Mouse (Mus musculus) left cerebral cortex, postnatal 14 days (tissue): ENCODE data around the gene Gm45808. TPM values are rescaled to one million over a fixed set of nuclear protein-coding genes. Genes with fewer than 3 reads are reported as not detected.

ENCODE experiments used
- DNase-seq, 2 experiments: peaks; one replicate each; pipeline ENCODE4 v3.0.0; 2021 to 2022; ENCODE audit warnings: low spot score in 2 of 2, mixed read lengths in 1 of 2
- intact Hi-C: fragments of 180-260 bp; cut with DNase I; formaldehyde crosslinking; loops from one replicate; pipeline ENCODE4 v1.15.1; 2025
- total RNA-seq, 2 experiments: library from RNA; stranded (reverse); gene quantifications; 2 replicates each; pipeline ENCODE4 v1.2.3; 2021

Gm45808 gene
- total RNA-seq, 2 experiments from 2014 or later: 0.88 to 1.7 TPM

DNA sequence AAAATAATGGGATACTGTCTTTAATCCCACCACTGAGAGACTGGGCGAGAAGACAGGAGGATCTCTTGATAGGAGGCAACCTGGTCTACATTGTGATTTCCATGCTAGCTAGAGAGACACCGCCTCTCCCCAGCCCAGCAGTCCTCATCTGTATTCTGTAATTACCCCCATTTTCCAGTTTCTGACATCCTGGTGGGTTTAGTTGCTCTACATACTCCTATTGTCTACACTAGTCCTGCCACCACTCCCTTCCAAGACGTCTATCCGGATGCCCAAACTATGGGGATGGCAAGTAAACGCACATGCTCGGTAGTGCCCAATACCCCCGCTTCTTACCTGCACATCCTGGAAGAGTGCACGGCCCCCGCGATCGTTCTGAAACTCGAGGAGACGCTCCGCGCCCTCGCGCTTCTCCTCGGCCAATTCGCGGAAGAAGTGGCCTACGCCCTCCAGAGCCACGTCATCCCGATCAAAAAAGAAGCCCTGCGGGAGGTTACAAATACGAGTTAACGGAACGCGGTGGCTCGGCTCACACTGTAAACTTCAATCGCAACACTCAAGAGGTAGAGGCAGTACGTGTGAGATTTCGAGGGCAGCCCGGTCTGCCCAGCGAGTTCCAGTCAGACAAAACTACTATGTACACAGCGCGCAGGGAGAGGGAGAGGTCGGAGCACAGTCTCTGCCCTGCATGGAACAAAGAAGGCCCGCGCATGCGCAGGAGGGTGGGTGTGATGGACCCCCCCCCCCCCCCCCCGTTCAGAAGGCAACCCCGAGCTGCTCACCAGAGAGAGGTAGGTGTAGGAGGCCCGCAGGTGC is 27.7 kb downstream of the Gm45808 start:
- peak; percentile 78 to 80 for DNase-seq
- intact Hi-C loops: no loop called here

DNA sequence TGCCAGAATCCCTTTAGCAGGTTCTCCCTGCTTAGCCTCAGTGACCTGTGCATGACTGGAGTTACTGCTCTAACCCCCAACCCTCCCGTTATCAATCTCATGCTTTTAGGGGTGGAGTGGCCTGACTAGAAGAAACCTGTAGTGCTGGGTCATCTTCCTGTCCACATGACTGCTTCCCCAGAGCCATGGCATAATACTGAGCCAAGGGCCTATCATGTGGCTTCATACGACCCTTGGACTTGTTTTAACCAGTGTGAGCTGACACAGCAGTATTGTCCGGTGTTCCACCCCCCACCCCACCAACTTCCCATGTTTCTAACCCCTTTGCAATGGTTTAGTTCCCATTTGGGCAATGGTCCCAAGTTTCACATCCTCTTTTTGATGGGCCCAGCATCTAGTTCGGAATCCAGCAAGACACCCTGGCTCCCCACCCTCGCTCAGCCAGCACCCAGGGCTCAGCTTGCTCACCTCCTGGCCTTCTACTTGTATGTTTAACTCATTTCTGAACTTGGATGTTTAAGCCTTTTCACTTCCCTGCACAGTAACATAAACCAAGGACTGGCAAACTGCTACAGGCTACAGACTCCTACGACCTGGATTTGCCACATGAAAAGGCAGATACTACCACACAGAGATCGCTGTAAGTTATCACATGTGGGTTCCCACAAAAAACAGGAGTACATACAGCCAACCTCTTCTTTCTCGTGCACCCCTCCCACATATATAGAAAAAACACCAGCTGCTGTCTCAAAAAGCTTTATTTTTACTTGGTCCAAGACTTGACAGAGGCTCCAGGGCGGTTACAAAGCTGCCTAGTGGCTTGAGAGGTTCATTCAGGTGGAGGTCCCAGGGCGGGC is 29.2 kb downstream of the Gm45808 start:
- intact Hi-C loops: no loop called here
- peak in 1 of 2 experiments; percentile 61 for DNase-seq

DNA sequence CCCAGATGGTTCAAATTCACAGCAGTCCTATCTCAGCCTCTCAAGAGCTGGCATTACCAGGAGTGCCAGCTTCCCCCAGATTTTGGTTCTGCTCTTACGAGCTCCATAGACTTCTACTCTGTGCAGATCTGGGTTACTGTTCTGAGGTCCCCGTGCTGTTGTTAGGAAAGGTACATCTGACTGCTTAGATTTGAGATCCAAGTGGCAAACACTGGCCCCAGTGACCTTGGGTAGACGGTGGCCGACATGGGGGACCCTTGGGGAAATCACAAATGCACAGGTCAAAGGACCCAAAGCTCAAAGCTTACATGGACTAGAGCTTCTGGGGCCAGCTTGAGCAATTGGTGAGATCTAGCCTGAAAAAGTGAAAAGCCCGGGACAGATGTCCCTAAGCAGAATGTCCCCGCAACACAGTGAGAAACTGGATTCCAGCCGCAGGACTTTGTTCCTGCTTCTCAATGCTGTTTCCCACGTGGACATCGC is 29.8 kb downstream of the Gm45808 start:
- no peak for DNase-seq

DNA sequence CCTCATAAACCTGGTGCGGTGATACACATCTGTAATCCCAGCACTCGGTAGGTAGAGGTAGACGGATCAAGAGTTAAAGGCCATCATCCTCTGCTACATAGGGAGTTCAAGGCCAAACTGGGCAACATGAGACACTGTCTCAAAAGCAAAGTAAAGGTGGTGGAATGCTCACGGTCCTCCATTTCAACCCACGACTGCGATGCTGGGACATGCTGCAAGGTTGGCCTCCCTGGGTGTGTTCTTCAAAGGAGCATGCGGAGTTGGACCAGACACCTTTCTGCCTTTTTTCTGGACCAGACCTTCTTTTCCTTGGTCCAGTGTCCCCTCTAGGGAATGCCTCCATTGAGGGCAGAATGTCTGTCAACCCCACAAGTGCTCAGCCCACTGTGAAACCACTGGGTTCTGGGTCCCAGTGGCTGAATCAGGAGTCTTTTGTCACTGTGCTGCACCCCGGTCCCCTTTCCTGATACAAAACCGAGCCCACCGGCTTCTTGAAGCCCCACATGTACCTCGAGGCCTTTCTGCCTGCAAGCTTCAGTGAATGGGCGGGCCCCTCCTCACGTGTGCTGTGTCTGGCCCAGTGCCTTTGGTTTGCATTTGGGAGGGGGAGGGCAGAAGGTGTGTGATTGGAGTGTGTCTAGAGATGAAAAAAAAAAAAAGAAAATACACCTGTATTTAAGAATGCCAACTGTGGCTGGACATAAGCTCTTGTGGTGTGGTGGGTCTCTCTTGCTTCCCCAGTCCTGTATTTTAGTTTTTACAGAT is 30.5 kb downstream of the Gm45808 start:
- DNase-seq: no peak
- intact Hi-C loops: no loop called here

More for the DNA sequence above, 29.8 kb downstream of the Gm45808 start:
- intact Hi-C loops: no loop called here

DNA sequence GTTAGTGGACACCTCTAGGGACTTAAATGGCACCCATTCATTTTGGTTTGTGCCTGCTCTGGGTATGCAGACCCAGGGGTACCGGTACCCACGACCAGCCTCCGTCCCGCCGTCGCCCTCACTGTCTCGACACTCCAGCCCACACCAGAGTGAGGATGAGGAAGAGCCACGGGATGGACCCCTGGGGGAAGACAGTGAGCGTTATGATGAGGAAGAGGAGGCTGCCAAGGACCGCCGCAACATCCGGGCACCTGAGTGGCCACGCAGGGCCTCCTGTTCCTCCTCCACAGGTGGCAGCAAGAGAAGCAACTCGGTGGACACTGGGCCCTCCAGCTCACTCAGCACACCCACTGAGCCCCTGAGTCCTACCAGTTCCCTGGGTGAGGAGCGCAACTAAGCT is 31.6 kb downstream of the Gm45808 start:
- DNase-seq: no peak
- intact Hi-C loops: no loop called here

DNA sequence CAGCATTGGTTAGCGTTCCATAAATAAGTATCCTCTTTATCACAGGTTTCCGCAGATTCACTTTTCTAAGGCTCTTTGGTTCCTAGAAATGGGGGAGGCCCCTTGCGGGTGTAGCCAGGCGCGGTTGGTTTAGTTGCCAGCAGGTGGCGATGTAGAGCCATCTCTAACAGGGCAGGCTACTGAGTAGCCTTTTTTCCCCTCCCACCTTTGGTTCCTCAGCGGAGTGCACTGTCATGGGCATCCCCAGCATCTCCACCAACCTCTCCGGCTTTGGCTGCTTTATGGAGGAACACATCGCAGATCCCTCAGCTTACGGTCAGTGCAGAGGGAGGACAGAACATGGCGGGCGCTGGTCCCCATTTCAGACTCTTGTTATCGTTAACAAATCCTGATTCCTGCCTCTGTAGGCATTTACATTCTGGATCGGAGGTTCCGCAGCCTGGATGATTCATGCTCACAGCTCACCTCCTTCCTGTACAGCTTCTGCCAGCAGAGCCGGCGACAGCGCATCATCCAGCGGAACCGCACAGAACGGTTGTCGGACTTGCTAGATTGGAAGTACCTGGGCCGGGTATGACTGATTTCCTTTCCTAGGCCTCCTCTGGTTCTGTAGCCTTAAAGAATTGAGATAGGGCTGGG is 35.1 kb downstream of the Gm45808 start:
- intact Hi-C loops: no loop called here
- peak; percentile 92 for DNase-seq

DNA sequence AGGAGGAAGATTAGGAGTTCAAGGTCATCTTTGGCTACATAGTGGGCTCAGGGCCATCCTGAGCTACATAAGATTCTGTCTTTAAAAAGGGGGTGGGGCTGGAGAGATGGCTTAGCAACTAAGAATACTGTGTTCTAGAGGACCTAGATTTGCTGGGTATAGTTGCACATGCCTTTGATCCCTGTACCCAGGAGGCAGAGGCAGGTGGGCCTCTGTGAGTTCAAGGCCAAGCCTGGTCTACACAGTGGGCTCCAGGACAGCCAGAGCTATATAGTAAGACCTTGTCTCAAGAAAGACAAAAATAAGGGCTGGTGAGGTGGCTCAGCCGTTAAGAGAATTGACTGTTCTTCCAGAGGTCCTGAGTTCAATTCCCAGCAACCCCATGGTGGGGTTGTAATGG is 36.6 kb downstream of the Gm45808 start:
- intact Hi-C loops: no loop called here
- DNase-seq: no peak

DNA sequence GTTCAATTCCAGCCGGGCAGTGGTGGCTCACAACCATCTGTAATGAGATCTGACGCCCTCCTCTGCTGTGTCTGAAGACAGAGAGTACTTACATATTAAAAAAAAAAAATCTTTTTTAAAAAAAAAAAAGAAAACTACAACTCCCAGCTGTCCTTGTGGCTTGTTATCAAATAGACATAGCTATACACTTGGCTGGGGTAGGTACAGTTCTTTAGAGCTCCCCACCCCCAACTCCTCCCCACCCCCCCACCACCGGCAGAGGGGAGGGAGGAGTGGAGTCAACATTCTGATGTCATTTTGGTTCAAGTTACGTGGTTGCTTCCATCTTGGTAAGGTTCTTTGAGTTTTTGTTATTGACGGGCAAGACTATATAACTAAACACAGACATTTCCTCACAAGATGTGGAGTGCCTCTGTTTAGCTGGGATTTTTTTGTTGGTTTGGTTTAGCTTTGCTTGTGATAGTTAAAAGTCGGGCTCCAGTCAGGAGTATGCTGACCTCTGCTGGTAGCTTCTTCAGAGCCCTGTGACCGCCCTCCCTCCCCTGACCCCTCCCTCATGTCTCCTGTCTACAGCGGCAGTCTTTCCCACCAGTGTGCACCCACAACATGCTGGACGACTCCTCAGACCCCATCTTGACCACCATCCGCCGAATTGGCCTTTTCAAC is 39.2 kb downstream of the Gm45808 start:
- intact Hi-C loops: no loop called here
- peak in 1 of 2 experiments; percentile 52 for DNase-seq

DNA sequence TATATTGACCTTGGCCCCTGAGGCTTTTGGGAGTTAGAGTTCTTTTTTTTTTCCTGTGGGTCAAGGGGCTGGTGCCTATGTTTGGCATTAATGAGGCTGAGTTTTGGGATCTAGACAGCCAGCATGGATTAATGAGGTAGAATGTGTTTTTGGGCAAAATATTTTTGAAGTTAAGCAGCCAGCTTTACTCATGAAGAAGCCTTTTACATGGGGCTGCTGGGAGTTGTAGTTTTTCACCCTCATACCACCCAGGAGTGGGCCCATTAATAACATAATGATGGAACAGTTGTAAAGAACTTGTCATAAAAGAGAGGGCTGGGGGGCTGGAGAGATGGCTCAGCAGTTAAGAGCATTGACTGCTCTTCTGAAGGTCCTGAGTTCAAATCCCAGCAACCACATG is 40.0 kb downstream of the Gm45808 start:
- intact Hi-C loops: no loop called here
- no peak for DNase-seq

DNA sequence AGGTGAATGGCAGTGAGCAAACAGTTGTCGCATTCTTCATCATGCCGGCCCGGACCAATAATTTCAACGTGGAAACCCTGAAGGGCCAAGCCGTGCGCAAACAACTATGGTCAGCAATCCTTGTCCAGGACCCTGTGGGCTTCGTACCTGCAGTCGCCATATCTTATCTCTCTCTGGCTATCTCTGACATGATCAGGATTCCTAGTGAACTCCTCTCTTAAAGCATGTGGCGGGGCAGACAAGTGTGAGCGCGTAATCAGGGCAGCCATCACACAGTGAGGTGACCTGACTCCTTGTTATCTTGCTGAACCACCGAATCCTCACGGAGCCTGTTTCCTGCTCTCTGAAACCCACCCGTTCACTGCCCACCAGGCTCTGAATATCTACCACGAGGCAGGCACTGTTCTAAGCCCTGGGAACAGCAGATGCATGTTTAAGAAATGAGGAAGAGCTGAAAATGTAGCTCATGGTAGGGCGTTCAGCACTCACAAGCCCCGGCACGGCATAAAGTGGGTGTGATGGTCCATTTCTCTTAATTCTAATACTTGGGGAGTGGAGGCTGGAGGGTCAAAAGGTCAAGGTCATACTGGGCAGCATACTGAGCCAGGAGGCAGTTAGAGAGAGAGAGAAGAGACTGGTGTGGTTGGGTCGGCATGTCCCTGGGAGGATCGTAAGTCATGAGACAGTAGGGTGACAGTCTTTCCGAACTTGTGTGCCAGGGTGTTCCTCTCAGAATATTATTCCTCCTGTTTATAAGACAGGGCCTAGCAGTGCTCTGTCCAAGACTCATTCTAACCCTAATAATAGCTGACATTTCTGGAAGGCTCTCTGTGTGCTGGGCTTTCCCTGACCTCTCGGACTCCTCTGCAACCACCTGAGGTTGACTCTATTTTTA is 42.8 kb downstream of the Gm45808 start:
- no peak for DNase-seq
- intact Hi-C loops: no loop called here

DNA sequence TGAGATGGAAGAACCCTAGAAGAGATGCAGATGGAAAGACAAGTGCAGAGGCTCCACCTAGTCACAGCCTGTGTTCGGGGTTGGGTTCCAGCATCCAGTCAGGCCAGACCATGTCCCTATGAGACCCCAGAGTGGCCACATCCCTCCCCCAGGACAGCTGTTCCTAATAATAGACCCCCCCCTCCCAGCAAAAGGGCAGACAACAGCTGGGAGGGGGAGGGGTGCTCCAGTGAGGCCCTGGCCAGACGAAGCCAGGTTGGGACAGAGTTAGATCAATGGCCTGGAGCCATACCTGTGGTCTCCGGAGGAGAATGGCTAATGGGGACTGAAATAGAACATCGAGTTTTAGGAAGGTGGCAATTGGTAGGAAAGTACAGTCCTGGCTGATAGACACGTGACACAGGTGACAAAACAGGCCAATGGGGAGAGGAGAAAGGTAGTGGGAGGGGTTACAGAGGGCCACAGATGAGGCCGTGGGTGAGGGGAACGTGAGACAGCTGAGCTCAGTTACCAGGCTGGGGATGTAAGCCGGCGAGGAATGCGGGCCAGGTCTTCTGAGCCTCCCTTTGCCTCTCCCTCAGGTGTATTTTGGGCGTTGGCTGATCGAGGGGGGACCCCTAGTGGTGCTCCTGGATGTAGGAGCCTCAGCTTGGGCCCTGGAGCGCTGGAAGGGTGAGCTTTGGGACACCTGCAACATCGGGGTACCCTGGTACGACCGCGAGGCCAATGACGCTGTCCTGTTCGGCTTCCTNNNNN is 48.9 kb downstream of the Gm45808 start, which contains the start of gene Ruvbl2:
Ruvbl2 (minus strand) TSS at position 576 of the 756 bp plus-strand sequence.
- no peak for DNase-seq
- intact Hi-C loops: no loop called here

DNA sequence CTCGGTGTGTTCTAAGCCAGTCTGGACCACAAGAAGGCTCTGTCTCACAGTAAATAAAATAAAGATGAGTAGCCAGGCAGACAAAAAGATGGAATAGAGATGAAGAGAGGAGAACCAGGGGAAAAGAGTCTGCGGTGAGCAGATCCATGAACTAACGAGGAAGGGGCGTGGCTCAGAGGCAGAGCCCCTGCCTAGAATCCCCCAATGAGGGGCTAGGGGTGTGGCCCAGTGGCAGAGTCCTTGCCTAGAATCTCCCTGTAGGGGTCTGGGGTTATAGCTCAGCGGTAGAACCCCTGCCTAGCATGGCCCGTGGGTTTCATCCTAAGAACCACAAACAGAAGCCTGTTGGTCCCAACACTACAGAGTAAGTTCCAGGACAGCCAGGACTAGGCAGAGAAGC is 49.6 kb downstream of the Gm45808 start:
- intact Hi-C loops: no loop called here
- DNase-seq: no peak

DNA sequence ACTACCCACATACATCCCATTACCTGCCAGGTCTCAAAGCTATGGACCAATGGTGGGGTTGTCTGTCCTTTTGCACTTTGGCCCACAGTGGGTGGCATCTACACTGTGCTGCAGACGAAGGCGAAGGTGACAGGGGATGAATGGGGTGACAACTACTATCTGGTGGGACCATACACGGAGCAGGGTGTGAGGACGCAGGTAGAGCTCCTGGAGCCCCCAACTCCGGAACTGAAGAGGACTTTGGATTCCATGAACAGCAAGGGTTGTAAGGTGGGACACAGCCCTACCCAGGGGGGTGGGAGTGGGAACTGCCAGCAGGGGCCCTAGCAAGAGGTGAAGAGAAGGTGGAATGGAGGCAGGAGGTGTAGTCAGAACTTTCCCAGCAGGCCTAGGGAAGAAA is 50.2 kb downstream of the Gm45808 start:
- no peak for DNase-seq
- intact Hi-C loops: no loop called here

DNA sequence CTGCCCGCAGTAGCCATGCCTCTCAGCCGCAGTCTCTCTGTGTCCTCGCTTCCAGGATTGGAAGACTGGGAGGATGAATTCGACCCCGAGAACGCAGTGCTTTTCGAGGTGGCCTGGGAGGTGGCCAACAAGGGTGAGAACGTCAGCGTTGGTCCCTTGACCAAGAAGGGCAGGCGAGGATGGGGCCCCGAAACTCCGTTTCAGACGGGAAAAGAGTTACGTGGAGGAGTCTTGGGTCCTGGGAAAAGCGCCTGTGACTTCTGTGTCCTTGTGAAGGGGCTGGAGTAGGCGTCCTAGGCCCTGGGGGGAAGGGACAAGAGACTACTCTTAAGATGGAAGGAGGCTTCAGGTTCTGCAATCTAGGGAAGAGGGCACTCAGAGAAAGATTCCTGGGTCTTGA is 51.6 kb downstream of the Gm45808 start:
- intact Hi-C loops: no loop called here
- no peak for DNase-seq

DNA sequence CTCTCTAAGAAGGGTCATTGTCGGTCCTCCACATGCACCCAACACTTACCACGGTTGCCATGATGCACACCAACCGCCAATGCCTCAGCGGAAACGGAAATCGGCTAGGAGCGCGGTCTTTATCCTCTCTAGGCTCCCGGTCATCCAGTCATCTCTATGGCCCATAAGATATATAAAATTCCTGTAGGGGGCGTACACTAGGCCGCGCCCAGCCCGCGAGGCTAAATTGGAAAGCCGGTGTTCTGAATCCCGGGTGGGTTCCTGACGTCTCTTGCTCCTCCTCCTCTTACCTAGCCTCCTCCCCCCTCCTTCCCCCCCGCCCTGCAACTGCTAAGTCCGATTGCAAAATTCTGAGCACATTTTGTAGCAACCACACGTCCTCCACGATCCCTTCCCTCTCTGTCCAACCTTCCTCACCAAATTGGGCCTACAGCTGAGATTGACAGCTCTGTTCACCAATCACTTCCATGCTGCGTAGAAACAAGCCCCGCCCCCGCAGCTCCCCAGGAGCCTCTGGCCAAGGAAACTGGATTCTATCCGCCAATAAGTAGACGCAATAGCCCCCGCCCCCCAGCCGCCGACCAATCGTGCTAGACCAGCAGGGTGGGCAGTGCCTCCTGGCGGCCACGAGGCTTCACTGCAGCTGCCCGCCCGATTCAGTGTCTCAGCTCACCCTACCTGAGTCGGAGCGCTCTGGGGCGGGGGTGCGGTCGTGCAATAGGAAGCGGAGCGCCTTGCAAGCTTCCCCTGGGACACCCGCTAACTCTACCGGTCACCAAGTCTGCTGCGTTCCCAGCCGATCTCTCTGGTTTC is 52.2 kb downstream of the Gm45808 start, which contains the start of gene Gys1:
Gys1 (plus strand) TSS at position 642 of the 813 bp plus-strand sequence.
- peak; percentile 100 for DNase-seq
- intact Hi-C loops: no loop called here

DNA sequence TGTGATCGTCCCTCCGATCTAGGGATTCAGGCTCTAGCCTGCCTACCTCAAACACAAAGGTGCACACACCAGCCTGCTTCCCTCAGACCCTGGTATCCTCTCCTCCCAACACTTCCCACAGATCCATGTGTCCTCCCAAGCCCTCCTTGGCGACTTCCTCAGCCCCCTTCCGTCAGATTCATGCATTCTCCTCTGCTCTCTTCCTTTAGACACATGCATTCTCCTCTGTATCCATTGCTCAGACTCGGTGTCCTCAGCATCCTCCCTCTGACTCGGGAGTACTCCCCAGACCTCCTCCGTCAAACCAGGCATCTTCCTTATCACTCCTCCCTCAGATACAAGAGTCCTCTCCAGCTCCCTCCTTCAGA is 52.8 kb downstream of the Gm45808 start:
- intact Hi-C loops: no loop called here
- DNase-seq: no peak
